Mouse (Mus musculus): ENCODE results near the gene Tpsg1. TPM values are rescaled to one million over a fixed set of nuclear protein-coding genes. Genes with fewer than 3 reads are reported as not detected.

Tpsg1 gene
- polyA plus RNA-seq, 1 experiment from 2014 or later, result 1.6 TPM

Other genes with a start within 250 kb of the Tpsg1 start
- gene Ptx4, start 248.5 kb upstream of the Tpsg1 start, polyA plus RNA-seq (2014; fragmentation: Nextera tagmentation; extraction: Ambion mirVana), result not detected in 2 replicates
- 26.3 and 26.7 TPM in 2 replicates for gene Clcn7, start 235.9 kb upstream of the Tpsg1 start, polyA plus RNA-seq (2014; fragmentation: Nextera tagmentation; extraction: Ambion mirVana)
- gene Ccdc154, start 206.8 kb upstream of the Tpsg1 start, polyA plus RNA-seq (2014; fragmentation: Nextera tagmentation; extraction: Ambion mirVana), result not detected in 2 replicates
- gene Gm38655, start 193.8 kb upstream of the Tpsg1 start, polyA plus RNA-seq (2014; fragmentation: Nextera tagmentation; extraction: Ambion mirVana), result not detected in 2 replicates
- 31.9 and 33.9 TPM in 2 replicates for gene BC003965, start 184.7 kb upstream of the Tpsg1 start, polyA plus RNA-seq (2014; fragmentation: Nextera tagmentation; extraction: Ambion mirVana)
- 9.1 and 10.9 TPM in 2 replicates for gene Unkl, start 180.9 kb upstream of the Tpsg1 start, polyA plus RNA-seq (2014; fragmentation: Nextera tagmentation; extraction: Ambion mirVana)
- gene Gnptg, start 129.1 kb upstream of the Tpsg1 start, polyA plus RNA-seq (2014; fragmentation: Nextera tagmentation; extraction: Ambion mirVana), result 88.4 and 110 TPM in 2 replicates
- 56.4 and 57.1 TPM in 2 replicates for gene Tsr3, start 129.1 kb upstream of the Tpsg1 start, polyA plus RNA-seq (2014; fragmentation: Nextera tagmentation; extraction: Ambion mirVana)
- 5.8 and 7.1 TPM in 2 replicates for gene Baiap3, start 112.9 kb upstream of the Tpsg1 start, polyA plus RNA-seq (2014; fragmentation: Nextera tagmentation; extraction: Ambion mirVana)
- gene Ube2i, start 94.7 kb upstream of the Tpsg1 start, polyA plus RNA-seq (2014; fragmentation: Nextera tagmentation; extraction: Ambion mirVana), result 405 and 444 TPM in 2 replicates
- gene Prss34, start 70.9 kb upstream of the Tpsg1 start, polyA plus RNA-seq (2014; fragmentation: Nextera tagmentation; extraction: Ambion mirVana), result not detected in 2 replicates
- gene Prss28, start 60.6 kb upstream of the Tpsg1 start, polyA plus RNA-seq (2014; fragmentation: Nextera tagmentation; extraction: Ambion mirVana), result not detected in 2 replicates
- gene Prss29, start 50.6 kb upstream of the Tpsg1 start, polyA plus RNA-seq (2014; fragmentation: Nextera tagmentation; extraction: Ambion mirVana), result not detected in 2 replicates
- not detected in 2 replicates for gene Tpsab1, start 23.7 kb upstream of the Tpsg1 start, polyA plus RNA-seq (2014; fragmentation: Nextera tagmentation; extraction: Ambion mirVana)
- not detected in 2 replicates for gene Tpsb2, start 3.0 kb upstream of the Tpsg1 start, polyA plus RNA-seq (2014; fragmentation: Nextera tagmentation; extraction: Ambion mirVana)
- gene Cacna1h, start 64.5 kb downstream of the Tpsg1 start, polyA plus RNA-seq (2014; fragmentation: Nextera tagmentation; extraction: Ambion mirVana), result 12.3 and 12.8 TPM in 2 replicates
- 0.83 and 0.98 TPM in 2 replicates for gene Tekt4, start 85.3 kb downstream of the Tpsg1 start, polyA plus RNA-seq (2014; fragmentation: Nextera tagmentation; extraction: Ambion mirVana)
- gene Sstr5, start 128.0 kb downstream of the Tpsg1 start, polyA plus RNA-seq (2014; fragmentation: Nextera tagmentation; extraction: Ambion mirVana), result 0.31 and 0.55 TPM in 2 replicates
- 12.8 and 17.5 TPM in 2 replicates for gene Sox8, start 201.4 kb downstream of the Tpsg1 start, polyA plus RNA-seq (2014; fragmentation: Nextera tagmentation; extraction: Ambion mirVana)
- 24.2 and 25.4 TPM in 2 replicates for gene Lmf1, start 209.8 kb downstream of the Tpsg1 start, polyA plus RNA-seq (2014; fragmentation: Nextera tagmentation; extraction: Ambion mirVana)

Data from neural tube, embryonic 14.5 days (tissue).